Mouse (Mus musculus): ENCODE data around the gene Eno1. TPM values are rescaled to one million over a fixed set of nuclear protein-coding genes. Genes with fewer than 3 reads are reported as not detected.
"Not testable (repeated sequence)": the region's sequence is repeated elsewhere in the genome, so short reads cannot be mapped to it uniquely, and the experiment has no call there.

The Eno1 gene
- total RNA-seq, 2 experiments from 2014 or later, result 416 to 459 TPM

DNA sequence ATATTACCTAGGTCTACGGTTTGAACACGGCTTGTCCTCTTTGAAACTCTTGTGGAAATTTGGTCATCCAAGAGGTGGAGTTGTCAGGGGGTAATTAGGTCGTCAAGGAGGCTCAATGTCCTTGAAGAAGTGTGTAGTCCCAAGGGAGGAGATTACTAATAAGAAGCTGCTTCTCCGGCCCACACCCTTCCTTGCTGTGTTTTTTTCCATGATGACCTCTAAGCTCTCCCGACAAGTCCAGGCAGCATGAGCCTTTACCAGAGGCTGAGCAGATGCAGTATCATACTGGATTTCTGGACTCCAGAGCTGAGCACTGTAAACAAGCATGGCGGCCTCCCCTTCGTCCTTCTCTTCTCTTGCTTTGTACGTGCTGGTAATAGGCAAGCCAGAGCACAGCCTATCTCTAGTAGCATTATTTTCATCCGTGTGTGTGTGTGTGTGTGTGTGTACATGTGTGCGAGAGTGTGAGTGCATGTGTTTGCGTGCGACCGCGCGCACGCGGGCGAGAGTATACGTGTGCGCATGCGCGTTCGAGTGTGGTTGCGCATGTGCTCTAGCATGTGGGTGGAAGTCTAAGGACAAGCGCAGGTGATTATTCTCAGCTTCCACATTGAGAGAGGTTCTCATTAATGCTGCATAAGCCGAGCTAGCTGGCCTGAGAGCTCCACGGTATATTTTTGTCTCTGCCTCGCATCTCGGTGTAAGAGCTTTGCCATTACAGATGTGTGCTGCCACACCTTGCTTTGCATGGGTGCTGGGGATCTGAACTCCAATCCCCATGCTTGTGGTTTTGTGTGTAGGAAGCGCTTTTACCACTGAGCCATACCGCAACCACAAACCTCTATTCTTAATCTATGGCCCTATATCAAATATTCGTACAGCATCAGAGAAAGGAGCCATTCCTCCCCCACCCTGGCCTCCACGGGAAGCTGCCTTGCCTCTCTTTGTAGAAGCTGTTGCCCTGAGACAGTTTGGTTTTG lies 32.4 kb downstream of the Eno1 start:
- DNase-seq (ENCODE audit: low spot score in 2 of 2), result no peak
- intact Hi-C loops (cut with DNase I), result no loop called here

DNA sequence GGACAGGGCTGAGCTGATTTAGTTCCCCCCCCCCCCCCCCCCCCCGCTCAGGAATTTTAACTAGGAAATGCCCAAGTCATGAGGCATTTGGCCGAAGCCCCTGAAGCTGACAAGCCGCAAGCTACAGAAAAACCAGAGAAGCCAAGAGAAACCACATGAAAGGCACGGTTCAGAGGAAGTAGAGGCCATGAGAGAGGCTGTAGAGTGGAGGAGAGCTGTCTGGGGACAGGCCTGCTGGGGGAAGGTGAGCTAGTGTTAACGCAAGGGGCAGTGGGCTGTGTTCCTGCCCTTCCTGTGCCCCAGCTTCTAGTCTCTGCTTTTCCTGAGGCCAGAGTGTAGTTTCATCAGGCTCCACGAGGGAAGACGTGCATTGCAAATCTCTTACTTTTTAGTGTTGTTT lies 33.2 kb downstream of the Eno1 start:
- intact Hi-C loops (cut with DNase I), result loop anchor here (10.0 kb wide), 1 partner anchor 325 kb away; no protein-coding TSS in a partner anchor

DNA sequence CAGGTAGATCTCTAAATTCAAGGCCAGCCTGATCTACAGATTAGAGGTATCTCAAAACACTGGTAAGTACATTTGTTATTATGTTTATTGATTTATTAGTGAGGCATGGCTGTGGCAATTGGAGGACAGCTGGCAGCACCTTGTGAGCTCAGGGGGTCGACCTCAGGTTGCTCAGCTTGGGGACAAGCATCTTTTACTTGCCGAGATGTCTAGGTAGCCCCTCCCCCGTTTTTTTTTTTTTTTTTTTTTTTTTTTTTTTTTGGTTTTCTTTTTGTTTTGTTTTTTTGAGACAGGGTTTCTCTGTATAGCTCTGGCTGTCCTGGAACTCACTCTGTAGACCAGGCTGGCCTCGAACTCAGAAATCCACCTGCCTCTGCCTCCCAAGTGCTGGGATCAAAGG lies 34.2 kb downstream of the Eno1 start:
- DNase-seq (ENCODE audit: low spot score in 2 of 2), result not testable (repeated sequence)
- intact Hi-C loops (cut with DNase I), result loop anchor here (10.0 kb wide), 1 partner anchor 324 kb away; no protein-coding TSS in a partner anchor

More for the DNA sequence above, 33.2 kb downstream of the Eno1 start:
- no peak for DNase-seq (ENCODE audit: low spot score in 2 of 2)

DNA sequence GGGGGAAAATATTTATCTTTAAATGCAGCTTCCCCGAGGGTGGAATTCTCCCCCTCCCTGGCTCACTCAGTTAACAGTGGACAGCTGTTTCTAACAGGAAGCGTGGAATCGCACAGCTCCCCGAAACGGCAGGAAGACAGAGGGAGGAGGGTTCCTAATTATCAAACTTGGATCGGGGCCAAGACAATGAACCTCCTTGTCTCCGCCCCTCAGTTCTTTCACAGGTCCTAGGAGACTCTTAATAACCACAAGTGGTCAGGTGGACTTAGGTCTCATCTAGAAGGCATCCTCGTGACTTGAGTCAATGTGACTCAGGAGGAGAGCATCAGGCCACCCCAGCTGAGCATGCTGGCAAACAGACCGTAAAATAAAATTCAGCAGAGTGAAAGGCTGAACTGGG lies 36.2 kb downstream of the Eno1 start:
- no peak for DNase-seq (ENCODE audit: low spot score in 2 of 2)
- intact Hi-C loops (cut with DNase I), result loop anchor here (10.0 kb wide), 1 partner anchor 322 kb away; no protein-coding TSS in a partner anchor

DNA sequence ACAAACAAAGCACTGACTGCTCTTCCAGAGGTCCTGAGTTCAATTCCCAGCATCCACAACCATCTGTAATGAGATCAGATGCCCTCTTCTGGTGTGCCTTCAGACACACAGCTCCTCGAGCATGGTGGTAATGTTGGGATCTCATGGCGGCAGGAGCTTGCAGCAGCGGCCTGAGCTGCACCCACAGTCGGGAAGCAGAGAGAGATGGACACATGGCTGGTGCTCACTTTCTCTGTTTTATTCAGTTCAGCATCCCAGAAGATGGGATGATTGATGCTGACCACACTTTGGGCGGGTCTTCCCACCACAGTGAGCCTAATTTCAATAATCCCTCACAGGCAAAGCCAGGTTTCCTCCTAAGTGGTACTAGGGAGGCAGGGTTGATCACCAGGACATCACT lies 39.0 kb downstream of the Eno1 start:
- intact Hi-C loops (cut with DNase I), result loop anchor here (10.0 kb wide), 1 partner anchor 319 kb away; no protein-coding TSS in a partner anchor
- no peak for DNase-seq (ENCODE audit: low spot score in 2 of 2)

DNA sequence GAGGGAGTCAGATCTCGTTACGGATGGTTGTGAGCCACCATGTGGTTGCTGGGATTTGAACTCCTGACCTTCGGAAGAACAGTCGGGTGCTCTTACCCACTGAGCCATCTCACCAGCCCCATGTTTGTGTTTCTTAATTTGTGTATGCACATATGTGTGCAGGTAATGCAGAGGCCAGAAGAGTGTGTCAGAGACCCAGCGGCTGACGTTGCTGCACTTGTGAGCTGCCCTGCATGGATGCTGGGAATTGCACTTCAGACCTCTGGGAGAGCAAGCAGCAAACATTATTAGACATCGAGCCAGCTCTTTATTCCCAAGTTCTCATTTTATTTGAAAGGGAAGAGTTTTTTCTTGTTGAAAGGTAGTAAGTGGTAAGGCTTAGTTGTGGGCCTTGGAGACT lies 42.8 kb downstream of the Eno1 start:
- intact Hi-C loops (cut with DNase I), result loop anchor here (10.0 kb wide), 1 partner anchor 315 kb away; no protein-coding TSS in a partner anchor
- DNase-seq (ENCODE audit: low spot score in 2 of 2), result not testable (repeated sequence)

DNA sequence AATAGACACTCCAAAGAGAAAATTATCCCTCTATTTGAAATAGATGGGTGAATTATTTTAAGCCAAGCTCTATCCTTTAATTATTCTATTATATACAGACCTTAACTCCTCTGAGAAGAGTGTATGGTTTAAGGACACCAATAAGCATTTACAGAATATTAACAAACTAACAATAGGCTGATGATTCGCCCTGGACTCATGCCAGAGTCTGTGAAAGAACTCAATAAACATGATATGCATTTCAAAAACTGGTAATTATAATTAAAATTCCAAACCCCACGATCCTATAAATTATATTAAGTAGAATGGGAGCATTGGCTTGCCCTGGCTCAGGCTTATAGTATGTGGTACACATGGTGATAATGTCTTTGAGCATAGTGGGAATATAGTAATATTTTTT lies 43.5 kb downstream of the Eno1 start:
- DNase-seq (ENCODE audit: low spot score in 2 of 2), result no peak
- intact Hi-C loops (cut with DNase I), result loop anchor here (5.0 kb wide), 2 partner anchors 62 to 182 kb away; no protein-coding TSS in a partner anchor

DNA sequence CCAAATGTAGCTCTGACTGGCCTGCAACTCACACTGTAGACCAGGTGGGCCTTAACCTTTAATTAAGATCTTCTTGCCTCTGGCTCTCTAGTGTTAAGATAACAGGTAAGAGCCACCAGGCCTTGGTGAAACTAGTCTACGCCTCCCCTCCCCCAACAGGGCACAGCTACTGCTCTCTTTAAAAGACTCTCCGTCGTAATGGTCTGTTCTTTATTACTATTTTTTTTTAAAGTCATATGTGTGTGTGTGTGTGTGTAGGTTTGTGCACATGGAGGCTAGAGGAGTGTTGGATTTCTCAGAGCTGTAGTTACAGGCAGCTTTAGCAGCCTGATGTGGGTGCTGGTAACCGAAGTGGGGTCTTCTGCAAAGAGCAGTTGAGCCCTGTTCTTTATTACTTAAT lies 43.9 kb downstream of the Eno1 start:
- no peak for DNase-seq (ENCODE audit: low spot score in 2 of 2)
- intact Hi-C loops (cut with DNase I), result loop anchor here (5.0 kb wide), 2 partner anchors 62 to 182 kb away; no protein-coding TSS in a partner anchor

DNA sequence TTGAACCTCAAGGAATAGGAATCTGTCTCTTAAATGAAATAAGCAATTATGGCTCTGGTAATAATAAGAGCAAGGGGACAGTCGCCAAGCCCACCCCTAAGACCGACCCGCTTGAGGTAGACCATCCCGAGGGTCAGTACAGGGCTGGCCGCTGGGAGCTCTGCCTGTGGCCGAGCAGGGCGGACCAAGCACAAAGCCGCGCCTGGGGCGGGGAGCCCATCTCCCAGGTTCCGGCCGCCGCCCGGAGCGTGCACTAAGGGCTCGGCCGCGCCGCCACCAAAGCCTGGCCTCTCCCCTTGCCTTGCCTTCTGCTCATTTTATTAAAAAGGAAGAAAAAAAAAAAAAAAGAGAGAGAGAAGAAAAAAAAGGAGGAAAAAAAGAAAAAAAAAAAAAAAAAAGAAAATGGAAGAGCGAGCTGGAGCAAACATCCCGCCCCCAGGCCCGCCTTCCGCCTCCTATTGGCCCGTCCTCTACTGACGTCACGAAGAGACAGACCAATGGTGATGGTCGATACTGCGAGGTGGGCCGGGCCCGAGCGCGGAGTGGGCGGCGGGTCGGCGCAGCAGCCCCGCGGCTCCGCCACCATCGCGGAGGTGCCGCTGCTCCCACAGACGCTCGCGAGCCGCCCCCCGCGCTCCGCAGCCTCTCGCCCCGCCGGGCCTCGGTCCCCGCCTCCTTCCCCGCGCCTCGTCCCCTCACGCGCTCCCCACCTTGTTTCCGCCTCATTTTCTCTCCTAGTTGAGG lies 44.7 kb downstream of the Eno1 start, which contains the start of gene Rere:
Rere (plus strand) TSS at position 629 of the 744 bp plus-strand sequence.
- intact Hi-C loops (cut with DNase I), result loop anchor here (5.0 kb wide), 2 partner anchors 61 to 181 kb away; no protein-coding TSS in a partner anchor
- DNase-seq (ENCODE audit: low spot score in 2 of 2), result peak; percentile 98 to 99

DNA sequence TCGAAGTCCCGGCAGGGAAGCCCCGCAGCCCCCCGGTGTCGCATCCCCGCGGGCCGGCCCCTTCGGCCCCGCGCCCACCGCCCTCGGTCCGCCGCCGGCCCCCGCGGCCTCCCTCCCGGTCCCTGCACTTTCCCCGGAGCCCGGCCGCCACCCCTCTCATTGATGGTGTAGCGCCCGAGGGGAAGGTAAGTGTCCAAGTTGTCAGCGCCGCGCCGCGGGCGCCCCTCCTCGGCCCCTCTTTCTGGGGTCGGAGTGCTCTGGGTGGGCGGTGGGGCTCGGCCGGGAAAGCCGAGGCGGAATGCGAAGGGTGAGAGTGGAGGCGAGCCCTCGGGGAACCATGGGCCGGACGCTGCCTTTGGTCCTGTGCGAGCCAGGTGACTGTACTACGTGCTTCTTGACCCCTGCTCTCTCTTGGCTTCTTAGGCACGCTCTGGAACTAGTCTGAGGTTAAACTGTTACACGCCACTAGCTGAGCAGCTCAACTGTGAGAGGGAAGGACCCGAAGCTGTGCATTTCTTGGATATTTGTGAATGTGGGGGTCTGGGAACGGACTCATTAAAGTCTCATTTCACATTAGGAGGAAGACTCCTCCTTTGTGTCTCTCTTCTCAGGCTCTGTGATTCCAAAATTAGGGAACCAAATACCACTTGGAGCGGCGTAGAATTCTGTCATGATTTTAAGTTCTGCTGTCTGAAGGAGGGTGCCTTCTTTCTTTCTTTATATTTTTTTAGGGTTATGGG lies 45.5 kb downstream of the Eno1 start:
- DNase-seq (ENCODE audit: low spot score in 2 of 2), result peak; percentile 30 to 37
- intact Hi-C loops (cut with DNase I), result loop anchor here (5.0 kb wide), 2 partner anchors 60 to 180 kb away; no protein-coding TSS in a partner anchor

DNA sequence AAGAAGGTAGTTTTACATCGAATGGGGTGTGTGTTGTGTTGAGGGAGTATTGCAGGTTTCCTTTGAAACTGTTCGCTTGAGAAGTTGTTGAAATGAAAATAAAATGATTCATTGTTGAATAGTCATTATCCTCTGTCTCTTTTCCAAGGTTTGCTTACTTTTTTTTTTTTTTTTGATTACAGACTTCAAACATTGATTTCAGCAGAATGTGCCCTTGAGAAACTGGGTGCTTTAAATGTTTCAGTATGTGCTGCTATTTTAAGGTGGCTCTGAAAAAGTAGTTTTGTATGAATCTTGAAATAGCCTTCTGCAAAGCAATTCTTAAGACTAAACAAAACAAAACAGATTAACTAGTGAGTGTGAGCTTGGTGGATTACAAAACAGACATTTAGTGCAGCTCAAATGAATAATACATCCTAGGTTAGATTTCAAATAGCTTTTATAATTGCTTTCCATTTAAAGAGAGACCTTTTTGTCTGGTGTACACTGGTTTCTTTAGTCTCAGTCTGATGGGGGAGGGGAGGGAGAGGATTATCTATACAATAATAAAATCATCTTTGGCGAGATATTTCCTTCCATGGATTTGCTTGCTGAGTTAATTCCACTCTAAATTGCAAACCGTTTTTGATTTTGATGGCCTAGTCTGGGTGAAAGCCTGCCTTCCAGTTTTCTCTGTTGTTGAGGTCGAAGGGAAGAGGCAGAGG lies 46.3 kb downstream of the Eno1 start:
- DNase-seq (ENCODE audit: low spot score in 2 of 2), result no peak
- intact Hi-C loops (cut with DNase I), result loop anchor here (5.0 kb wide), 2 partner anchors 60 to 180 kb away; no protein-coding TSS in a partner anchor

DNA sequence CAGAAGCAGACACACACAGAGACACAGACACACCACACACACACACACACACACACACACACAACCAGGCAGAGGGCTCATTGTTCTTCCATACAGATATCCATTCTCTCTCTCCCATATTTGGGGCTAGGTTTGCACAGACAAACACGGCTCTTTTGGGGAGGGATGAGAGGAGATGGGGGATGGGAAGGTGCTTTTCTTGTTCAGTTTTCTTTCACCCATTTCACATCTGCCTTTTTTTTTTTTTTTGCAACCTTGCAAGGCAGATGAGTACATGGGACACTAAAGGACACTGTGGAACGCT lies 46.8 kb downstream of the Eno1 start:
- DNase-seq (ENCODE audit: low spot score in 2 of 2), result no peak
- intact Hi-C loops (cut with DNase I), result loop anchor here (5.0 kb wide), 2 partner anchors 59 to 179 kb away; no protein-coding TSS in a partner anchor

DNA sequence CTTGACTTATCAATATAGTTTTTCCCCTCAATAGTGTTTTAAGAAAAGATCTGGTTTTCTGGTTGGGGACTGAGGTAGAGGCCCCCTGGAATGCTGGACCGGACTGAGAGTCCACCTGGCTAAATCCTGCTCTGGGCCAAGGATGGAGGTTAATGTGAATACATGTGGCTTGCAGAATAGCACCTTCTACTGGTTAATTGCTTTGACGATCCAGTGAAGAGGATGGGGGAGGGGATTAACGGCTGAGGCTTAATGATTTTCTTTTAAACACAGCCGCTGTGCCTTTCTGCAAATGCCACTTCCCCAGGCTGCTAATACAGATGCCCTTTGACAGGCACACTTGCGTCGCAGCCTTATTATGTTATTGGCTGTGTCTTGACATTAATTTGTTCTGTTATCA lies 47.5 kb downstream of the Eno1 start:
- DNase-seq (ENCODE audit: low spot score in 2 of 2), result no peak
- intact Hi-C loops (cut with DNase I), result loop anchor here (5.0 kb wide), 2 partner anchors 58 to 178 kb away; no protein-coding TSS in a partner anchor

DNA sequence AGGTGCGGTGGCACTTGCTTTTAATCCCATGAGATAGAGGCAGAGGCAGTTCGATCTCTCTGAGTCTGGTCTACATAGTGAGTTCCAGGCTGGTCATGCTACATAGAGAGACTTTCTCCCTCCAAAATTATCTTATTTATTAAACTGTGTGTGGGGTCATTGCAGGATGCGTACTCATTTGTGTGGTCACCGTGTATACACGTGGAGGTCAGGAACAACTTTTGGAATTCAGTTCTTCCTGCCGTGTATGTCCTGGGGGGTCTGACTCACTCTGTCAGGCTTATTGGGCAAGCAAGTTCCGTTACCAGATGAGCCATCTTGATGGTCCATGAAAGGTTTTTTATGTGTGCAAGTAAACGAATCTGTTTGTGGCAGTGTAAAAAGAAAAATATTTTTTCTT lies 50.5 kb downstream of the Eno1 start:
- intact Hi-C loops (cut with DNase I), result no loop called here
- DNase-seq (ENCODE audit: low spot score in 2 of 2), result no peak

DNA sequence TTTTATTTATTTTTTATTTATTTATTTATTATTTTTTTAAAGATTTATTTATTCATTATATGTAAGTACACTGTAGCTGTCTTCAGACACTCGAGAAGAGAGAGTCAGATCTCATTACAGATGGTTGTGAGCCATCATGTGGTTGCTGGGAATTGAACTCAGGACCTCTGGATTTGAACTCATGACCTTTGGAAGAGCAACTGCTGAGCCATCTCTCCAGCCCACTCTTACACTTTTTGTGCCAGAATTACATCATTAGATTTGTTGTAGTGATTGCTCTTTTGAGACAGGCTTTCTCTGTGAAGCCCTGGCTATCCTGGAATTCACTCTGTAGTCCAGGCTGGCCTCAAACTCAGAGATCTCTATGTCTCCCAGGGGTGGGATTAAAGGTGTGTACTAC lies 50.9 kb downstream of the Eno1 start:
- intact Hi-C loops (cut with DNase I), result not testable (repeated sequence)

DNA sequence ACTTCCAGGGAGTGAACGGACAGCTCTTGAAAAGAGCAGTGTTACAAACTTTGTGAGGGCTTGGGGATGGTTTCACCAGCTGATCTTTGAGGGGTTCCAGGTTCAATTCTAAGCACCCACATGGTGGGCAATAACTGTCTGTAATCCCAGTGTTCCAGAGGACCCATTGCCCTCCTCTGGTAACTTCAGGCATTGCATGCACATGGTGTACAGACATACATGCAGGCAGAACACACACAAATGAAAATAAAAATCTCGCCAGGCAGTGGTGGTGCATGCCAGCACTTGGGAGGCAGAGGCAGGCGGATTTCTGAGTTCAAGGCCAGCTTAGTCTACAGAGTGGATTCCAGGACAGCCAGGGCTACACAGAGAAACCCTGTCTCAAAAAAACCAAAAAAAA lies 55.4 kb downstream of the Eno1 start:
- DNase-seq (ENCODE audit: low spot score in 2 of 2), result no peak
- intact Hi-C loops (cut with DNase I), result no loop called here

More for the DNA sequence above, 50.9 kb downstream of the Eno1 start:
- DNase-seq (ENCODE audit: low spot score in 2 of 2), result not testable (repeated sequence)

DNA sequence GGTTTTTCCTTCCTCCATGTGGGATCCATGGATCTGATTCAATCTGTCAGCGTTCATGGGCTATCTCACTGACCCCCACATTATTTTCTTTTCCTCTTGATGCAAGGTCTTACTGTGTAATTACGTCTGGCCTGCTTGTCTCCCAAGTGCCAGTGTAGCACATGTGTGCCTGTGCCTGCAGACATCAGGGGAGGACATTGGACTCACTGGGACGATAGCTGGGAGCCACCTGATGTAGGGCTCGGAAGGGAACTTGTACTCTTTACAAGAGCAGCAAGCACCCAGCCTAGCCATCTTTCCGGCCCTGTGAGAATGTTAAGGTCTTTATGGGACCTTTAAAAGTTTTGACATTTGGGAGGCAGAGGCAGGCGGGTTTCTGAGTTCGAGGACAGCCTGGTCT lies 58.3 kb downstream of the Eno1 start:
- DNase-seq (ENCODE audit: low spot score in 2 of 2), result no peak
- intact Hi-C loops (cut with DNase I), result no loop called here

DNA sequence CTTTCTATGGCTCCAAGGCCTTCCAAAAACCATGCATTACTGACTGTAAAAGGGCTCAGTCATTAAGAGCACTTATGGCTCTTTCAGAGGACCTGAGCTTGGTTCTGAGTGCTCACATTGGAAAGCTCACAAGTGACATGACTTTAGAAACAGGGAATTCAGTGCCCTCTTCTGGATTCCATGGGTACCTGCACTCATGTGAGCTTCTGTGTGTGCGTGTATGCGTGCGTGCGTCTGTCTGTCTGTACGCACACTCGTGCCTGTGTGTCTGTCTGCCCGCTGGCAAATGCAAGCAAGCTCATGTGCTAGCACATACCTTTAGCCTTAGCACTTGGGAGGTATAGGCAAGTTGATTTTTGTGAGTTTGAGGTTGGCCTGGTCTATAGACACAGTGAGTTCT lies 59.4 kb downstream of the Eno1 start:
- intact Hi-C loops (cut with DNase I), result no loop called here

More for the DNA sequence above, 59.4 kb downstream of the Eno1 start:
- DNase-seq (ENCODE audit: low spot score in 2 of 2), result no peak

Data from left cerebral cortex, postnatal 36 days (tissue).